Mouse (Mus musculus) ES-Bruce4 (cell line): ENCODE results near the gene Fate1.

Source experiments
- CTCF ChIP-seq: IDR thresholded peaks from one replicate; pipeline ENCODE4 v1.8.1; 2011; ENCODE audit warnings: low read depth, low read length
- EP300 ChIP-seq: IDR thresholded peaks from 2 replicates; pipeline ENCODE4 v1.6.1; 2011; ENCODE audit warnings: low read depth, low read length; ENCODE audit not compliant: insufficient read depth

GRCm38 (mm10) chrX:72022241-72022640 is 49.5 kb downstream of the Fate1 start:
- no peak for TF ChIP-seq CTCF
- TF ChIP-seq EP300, result no peak
